In the genomic region with DNA sequence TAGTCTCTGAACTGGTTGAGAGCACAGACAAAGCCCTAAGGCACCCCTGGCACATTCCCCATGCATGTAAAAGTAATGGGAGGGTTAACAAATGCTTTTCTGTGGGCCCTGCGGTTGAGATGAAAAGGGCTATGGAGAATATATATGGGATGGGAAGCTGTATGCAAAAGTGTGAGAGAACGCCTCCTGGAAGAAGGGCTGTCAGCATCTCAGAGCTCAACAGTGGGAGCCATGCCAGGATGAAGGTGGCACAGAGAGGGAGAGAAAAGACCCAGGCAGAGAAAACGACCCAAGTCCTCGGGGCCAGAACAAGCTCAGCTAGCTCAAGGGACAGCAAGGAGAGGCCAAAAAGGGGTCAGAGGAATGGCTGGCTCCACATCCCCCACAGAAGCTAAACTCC, we compare ENCODE assay signal across 15 mouse cellular contexts. TPM values are rescaled to one million over a fixed set of nuclear protein-coding genes. Genes with fewer than 3 reads are reported as not detected.
DNase-seq lines count a peak whose midpoint lies in the region; ATAC-seq lines count a peak whose summit lies in the region.
"Had no signal": no experiment of that assay in that cellular context is flagged by ENCODE, and none has a peak within 500 bp of the region (broad histone marks: within the 10 kb centered on the region; RNA-seq: fewer than 3 reads in every experiment).

No protein-coding gene starts in this region.

- H3K4me3 ChIP-seq in kidney, embryonic 16.5 days (ENCODE audit: low read length), result no peak overlapping the region
- no peak overlapping the region for H3K4me3 ChIP-seq in kidney, embryonic 14.5 days (ENCODE audit: low read length)
- no peak overlapping the region for H3K4me3 ChIP-seq in embryonic facial prominence, embryonic 14.5 days (ENCODE audit: low read depth, low read length)
- H3K4me3 ChIP-seq in limb, embryonic 15.5 days, result no peak overlapping the region
- H3K4me3 ChIP-seq in hindbrain, embryonic 11.5 days (ENCODE audit: low read depth, low read length), result no peak overlapping the region
- no peak overlapping the region for H3K4me3 ChIP-seq in liver, embryonic 11.5 days (ENCODE audit: low read depth, low read length)
- H3K4me3 ChIP-seq: hindbrain, embryonic 15.5 days; liver, embryonic 12.5 days; megakaryocyte, embryonic 14.5 days; myocyte had no signal

- DNase-seq in frontal cortex, postnatal 10 days (ENCODE audit: low spot score in 2 of 2), result no peak
- DNase-seq in embryonic facial prominence, embryonic 14.5 days (ENCODE audit: low spot score), result no peak
- no peak for DNase-seq in hindbrain, embryonic 11.5 days (ENCODE audit: low spot score)
- DNase-seq in liver, embryonic 11.5 days (ENCODE audit: low spot score), result no peak
- DNase-seq: cerebellum, adult 9-11 months; thymus, postnatal 4 days had no signal

- no peak overlapping the region for H3K9ac ChIP-seq in kidney, embryonic 16.5 days (replicated peaks; ENCODE audit: low read length)
- no peak overlapping the region for H3K9ac ChIP-seq in kidney, embryonic 14.5 days (ENCODE audit: low read depth, low read length)
- H3K9ac ChIP-seq in embryonic facial prominence, embryonic 14.5 days (ENCODE audit: low read depth, low read length), result no peak overlapping the region
- no peak overlapping the region for H3K9ac ChIP-seq in limb, embryonic 15.5 days
- no peak overlapping the region for H3K9ac ChIP-seq in hindbrain, embryonic 11.5 days (ENCODE audit: low read depth, low read length)
- no peak overlapping the region for H3K9ac ChIP-seq in liver, embryonic 11.5 days (ENCODE audit: low read depth, low read length)
- H3K9ac ChIP-seq: hindbrain, embryonic 15.5 days; liver, embryonic 12.5 days had no signal

- H3K4me1 ChIP-seq in kidney, embryonic 16.5 days (ENCODE audit: insufficient read depth, low read length), result peaks cover 29% of the 10 kb centered on the region
- peaks cover 19% of the 10 kb centered on the region for H3K4me1 ChIP-seq in kidney, embryonic 14.5 days (ENCODE audit: control insufficient read depth, insufficient read depth, low read length)
- peaks cover 22% of the 10 kb centered on the region for H3K4me1 ChIP-seq in embryonic facial prominence, embryonic 14.5 days (ENCODE audit: control insufficient read depth, insufficient read depth, low read length)
- H3K4me1 ChIP-seq in limb, embryonic 15.5 days, result peaks cover 23% of the 10 kb centered on the region
- H3K4me1 ChIP-seq in hindbrain, embryonic 11.5 days (replicated peaks; ENCODE audit: control insufficient read depth, insufficient read depth, low read length), result no peaks in the 10 kb centered on the region
- H3K4me1 ChIP-seq in liver, embryonic 11.5 days (replicated peaks; ENCODE audit: control insufficient read depth, insufficient read depth, low read length), result no peaks in the 10 kb centered on the region; the same call in 1 of the 2 replicates
- H3K4me1 ChIP-seq: hindbrain, embryonic 15.5 days had no signal

- no peaks in the 10 kb centered on the region for H3K27me3 ChIP-seq in kidney, embryonic 16.5 days (ENCODE audit: insufficient read depth, low read length)
- no peaks in the 10 kb centered on the region for H3K27me3 ChIP-seq in kidney, embryonic 14.5 days (ENCODE audit: control insufficient read depth, insufficient read depth, low read length)
- H3K27me3 ChIP-seq in embryonic facial prominence, embryonic 14.5 days (replicated peaks; ENCODE audit: control insufficient read depth, insufficient read depth, low read length), result no peaks in the 10 kb centered on the region
- H3K27me3 ChIP-seq in limb, embryonic 15.5 days, result no peaks in the 10 kb centered on the region
- H3K27me3 ChIP-seq in hindbrain, embryonic 11.5 days (ENCODE audit: control insufficient read depth, insufficient read depth, low read length), result no peaks in the 10 kb centered on the region
- no peaks in the 10 kb centered on the region for H3K27me3 ChIP-seq in liver, embryonic 11.5 days (replicated peaks; ENCODE audit: control insufficient read depth, insufficient read depth, low read length)
- H3K27me3 ChIP-seq: hindbrain, embryonic 15.5 days; liver, embryonic 12.5 days; megakaryocyte, embryonic 14.5 days had no signal

- H3K9me3 ChIP-seq in kidney, embryonic 16.5 days (ENCODE audit: low read length), result no peaks in the 10 kb centered on the region
- no peaks in the 10 kb centered on the region for H3K9me3 ChIP-seq in kidney, embryonic 14.5 days (ENCODE audit: control insufficient read depth, low read length)
- no peaks in the 10 kb centered on the region for H3K9me3 ChIP-seq in embryonic facial prominence, embryonic 14.5 days (ENCODE audit: control insufficient read depth, low read length)
- no peaks in the 10 kb centered on the region for H3K9me3 ChIP-seq in limb, embryonic 15.5 days
- H3K9me3 ChIP-seq in hindbrain, embryonic 11.5 days (ENCODE audit: control insufficient read depth, low read length), result no peaks in the 10 kb centered on the region
- H3K9me3 ChIP-seq in liver, embryonic 11.5 days (ENCODE audit: control insufficient read depth, low read length), result no peaks in the 10 kb centered on the region
- H3K9me3 ChIP-seq: hindbrain, embryonic 15.5 days; liver, embryonic 12.5 days; megakaryocyte, embryonic 14.5 days had no signal

- no peak overlapping the region for H3K4me2 ChIP-seq in kidney, embryonic 16.5 days (replicated peaks; ENCODE audit: low read depth, low read length)
- H3K4me2 ChIP-seq in kidney, embryonic 14.5 days (replicated peaks; ENCODE audit: low read depth, low read length), result no peak overlapping the region
- 0 out of 2 replicates have a peak overlapping the region, but pooled peaks have one; percentile 12 for H3K4me2 ChIP-seq in embryonic facial prominence, embryonic 14.5 days (ENCODE audit: low read depth, low read length)
- H3K4me2 ChIP-seq in limb, embryonic 15.5 days, result no peak overlapping the region
- no peak overlapping the region for H3K4me2 ChIP-seq in hindbrain, embryonic 11.5 days (replicated peaks; ENCODE audit: low read depth, low read length)
- no peak overlapping the region for H3K4me2 ChIP-seq in liver, embryonic 11.5 days
- H3K4me2 ChIP-seq: hindbrain, embryonic 15.5 days; liver, embryonic 12.5 days had no signal

- 0 out of 2 replicates have a peak overlapping the region, but pooled peaks have one; percentile 23 for H3K27ac ChIP-seq in kidney, embryonic 16.5 days (ENCODE audit: low read length)
- H3K27ac ChIP-seq in kidney, embryonic 14.5 days (ENCODE audit: low read depth, low read length), result no peak overlapping the region
- peak overlapping the region; percentile 79 for H3K27ac ChIP-seq in embryonic facial prominence, embryonic 14.5 days (replicated peaks; ENCODE audit: low read depth, low read length)
- H3K27ac ChIP-seq in limb, embryonic 15.5 days, result peak overlapping the region; percentile 64
- no peak overlapping the region for H3K27ac ChIP-seq in hindbrain, embryonic 11.5 days (ENCODE audit: low read depth, low read length)
- no peak overlapping the region for H3K27ac ChIP-seq in liver, embryonic 11.5 days (ENCODE audit: low read depth, low read length)
- H3K27ac ChIP-seq: hindbrain, embryonic 15.5 days; liver, embryonic 12.5 days had no signal

- H3K36me3 ChIP-seq in kidney, embryonic 16.5 days (ENCODE audit: insufficient read depth, low read length), result no peaks in the 10 kb centered on the region
- H3K36me3 ChIP-seq in kidney, embryonic 14.5 days (ENCODE audit: control insufficient read depth, insufficient read depth, low read length), result no peaks in the 10 kb centered on the region
- H3K36me3 ChIP-seq in embryonic facial prominence, embryonic 14.5 days (ENCODE audit: control insufficient read depth, insufficient read depth, low read length), result no peaks in the 10 kb centered on the region
- H3K36me3 ChIP-seq in limb, embryonic 15.5 days, result no peaks in the 10 kb centered on the region
- no peaks in the 10 kb centered on the region for H3K36me3 ChIP-seq in hindbrain, embryonic 11.5 days (ENCODE audit: control insufficient read depth, insufficient read depth, low read length)
- H3K36me3 ChIP-seq in liver, embryonic 11.5 days (ENCODE audit: control insufficient read depth, insufficient read depth, low read length), result no peaks in the 10 kb centered on the region; the same call in 1 of the 2 replicates
- H3K36me3 ChIP-seq: hindbrain, embryonic 15.5 days had no signal

- WGBS in kidney, embryonic 16.5 days, result 40% methylated on average over 4 of the region's 4 CpGs
- 49% methylated on average over 4 of the region's 4 CpGs for WGBS in kidney, embryonic 14.5 days
- WGBS in embryonic facial prominence, embryonic 14.5 days, result 48% methylated on average over 4 of the region's 4 CpGs
- 38% methylated on average over 4 of the region's 4 CpGs for WGBS in limb, embryonic 15.5 days
- WGBS in hindbrain, embryonic 11.5 days, result 84% methylated on average over 4 of the region's 4 CpGs
- 75% methylated on average over 4 of the region's 4 CpGs for WGBS in liver, embryonic 11.5 days

- peak; percentile 76 for ATAC-seq in frontal cortex, adult (ENCODE audit: low TSS enrichment)
- ATAC-seq in kidney, embryonic 16.5 days (ENCODE audit: low FRiP score, low TSS enrichment), result no peak
- no peak for ATAC-seq in kidney, embryonic 14.5 days (ENCODE audit: low FRiP score, low TSS enrichment)
- no peak for ATAC-seq in embryonic facial prominence, embryonic 14.5 days (ENCODE audit: low read depth)
- no peak for ATAC-seq in limb, embryonic 15.5 days (ENCODE audit: insufficient number of reproducible peaks, low FRiP score, low TSS enrichment, low read depth)
- ATAC-seq in hindbrain, embryonic 11.5 days (ENCODE audit: low FRiP score), result no peak
- ATAC-seq in liver, embryonic 11.5 days (replicated peaks; ENCODE audit: low FRiP score), result no peak
- ATAC-seq: activated CD4-positive, CD25-positive, alpha-beta regulatory T cell, adult 4 months; liver, embryonic 12.5 days had no signal

RNA-seq across cellular contexts. Expression of a gene that starts 8.6 kb away (rescaled TPM):
- 23.7 and 24.3 TPM in 2 replicates for polyA plus RNA-seq in kidney, embryonic 16.5 days (2015; fragmentation: Nextera tagmentation; extraction: Ambion mirVana)
- polyA plus RNA-seq in kidney, embryonic 14.5 days (2014; fragmentation: Nextera tagmentation; extraction: Ambion mirVana), result 12.0 and 20.2 TPM in 2 replicates
- polyA plus RNA-seq in embryonic facial prominence, embryonic 14.5 days (2014; fragmentation: Nextera tagmentation; extraction: Ambion mirVana), result 22.2 and 28.2 TPM in 2 replicates
- 17.9 and 24.4 TPM in 2 replicates for polyA plus RNA-seq in limb, embryonic 15.5 days (2015; fragmentation: Nextera tagmentation; extraction: Ambion mirVana)
- polyA plus RNA-seq in hindbrain, embryonic 11.5 days (2014; fragmentation: Nextera tagmentation; extraction: Ambion mirVana), result 14.0 and 14.2 TPM in 2 replicates
- 17.3 and 18.9 TPM in 2 replicates for polyA plus RNA-seq in liver, embryonic 11.5 days (2014; fragmentation: Nextera tagmentation; extraction: Ambion mirVana)

Comparison
In these comparisons a context has a peak if more than half of its experiments do, and no peak if none do; other contexts are left out.
1. H3K27ac ChIP-seq: peak in kidney, embryonic 16.5 days (single experiment), embryonic facial prominence, embryonic 14.5 days (single experiment) and limb, embryonic 15.5 days (single experiment); none in kidney, embryonic 14.5 days (single experiment), hindbrain, embryonic 11.5 days (single experiment) and liver, embryonic 11.5 days (single experiment).